Comparison of ENCODE assay signal across 8 mouse cellular contexts in genomic region chr2:28640461-28641424, GRCm38 (mm10). TPM values are rescaled to one million over a fixed set of nuclear protein-coding genes. Genes with fewer than 3 reads are reported as not detected.
DNase-seq lines count a peak whose midpoint lies in the region; ATAC-seq lines count a peak whose summit lies in the region.

Gene Tsc1, plus strand, starts transcription at chr2:28641228.

- ATAC-seq in megakaryocyte progenitor cell, adult 5-6 weeks (replicated peaks; ENCODE audit: poor library complexity): peak; percentile 94

- peak; percentile 95 for DNase-seq in adipocyte (ENCODE audit: low spot score)
- DNase-seq in embryo, embryonic 10 days (ENCODE audit: low spot score): peak; percentile 96
- peak; percentile 93 for DNase-seq in gastrocnemius, postnatal 10 days
- DNase-seq in induced T-regulatory cell, adult 2 months (ENCODE audit: low read depth): peak; percentile 98
- DNase-seq in left cerebral cortex, adult 9 months (ENCODE audit: low spot score in 2 of 2): peak; percentile 81 to 94
- DNase-seq in right cerebral cortex, postnatal 14 days: peak; percentile 97
- DNase-seq in urinary bladder, postnatal 36 days (ENCODE audit: low spot score in 2 of 2): peak; percentile 90 to 93

RNA-seq across cellular contexts. Expression of gene Tsc1, which starts in this region (rescaled TPM):
- total RNA-seq in gastrocnemius, postnatal 10 days (2021): 10 to 100 TPM; 15.6 to 19.2 TPM
- 9.4 and 10.3 TPM in 2 replicates for total RNA-seq in megakaryocyte progenitor cell, adult 5-6 weeks (2015)
- 7.1 and 12.1 TPM in 2 replicates for total RNA-seq in megakaryocyte progenitor cell, adult 5-6 weeks (2017)

Comparison
In these comparisons a context has a peak if more than half of its experiments do, and no peak if none do; other contexts are left out.
1. Peak in every context shown above with its lines: DNase-seq and ATAC-seq.